Mouse (Mus musculus) ES-Bruce4 (cell line): Measurements from ENCODE around the gene Nkrf. TPM values are rescaled to one million over a fixed set of nuclear protein-coding genes. Genes with fewer than 3 reads are reported as not detected.
A peak's percentile ranks its signal among the peaks of the same experiment; 100 is the strongest.

Experiments used
- H3K27ac ChIP-seq: 2 replicates; pipeline ENCODE4 v1.5.1; 2012; ENCODE audit warnings: low read length, inconsistent platforms; ENCODE audit not compliant: insufficient read depth
- H3K27me3 ChIP-seq: 2 replicates; pipeline ENCODE4 v1.6.1; 2012; ENCODE audit warnings: mild to moderate bottlenecking, low read length, inconsistent platforms; ENCODE audit not compliant: control insufficient read depth, poor library complexity, insufficient read depth, severe bottlenecking
- H3K36me3 ChIP-seq: 2 replicates; pipeline ENCODE4 v1.6.1; 2012; ENCODE audit warnings: inconsistent platforms, mild to moderate bottlenecking, low read length, moderate library complexity; ENCODE audit not compliant: control insufficient read depth, poor library complexity, insufficient read depth, severe bottlenecking
- H3K4me1 ChIP-seq: one replicate; pipeline ENCODE4 v1.8.1; 2011; ENCODE audit warnings: low read length; ENCODE audit not compliant: control insufficient read depth, insufficient read depth
- H3K4me3 ChIP-seq: 2 replicates; pipeline ENCODE4 v1.5.1; 2011; ENCODE audit warnings: low read depth, mild to moderate bottlenecking, low read length
- H3K9ac ChIP-seq: 2 replicates; pipeline ENCODE4 v1.6.1; 2012; ENCODE audit warnings: low read depth, mild to moderate bottlenecking, inconsistent platforms; ENCODE audit not compliant: poor library complexity, severe bottlenecking
- H3K9me3 ChIP-seq: replicated peaks from 2 replicates; pipeline ENCODE4 v1.6.1; 2012; ENCODE audit warnings: mild to moderate bottlenecking, low read length, inconsistent platforms; ENCODE audit not compliant: control insufficient read depth, poor library complexity, insufficient read depth, severe bottlenecking
- CTCF ChIP-seq: IDR thresholded peaks from one replicate; pipeline ENCODE4 v1.8.1; 2011; ENCODE audit warnings: low read depth, low read length
- EP300 ChIP-seq: IDR thresholded peaks from 2 replicates; pipeline ENCODE4 v1.6.1; 2011; ENCODE audit warnings: low read depth, low read length; ENCODE audit not compliant: insufficient read depth
- POLR2A ChIP-seq: IDR thresholded peaks from one replicate; pipeline ENCODE4 v1.8.1; 2011; ENCODE audit warnings: low read length; ENCODE audit not compliant: insufficient read depth
- polyA plus RNA-seq: library from polyadenylated mRNA; stranded (reverse); fragments of >200 nt; gene quantifications from 2 replicates; pipeline ENCODE4 v1.2.4, GENCODE M21; 2011; ENCODE audit warnings: low read depth; ENCODE audit not compliant: missing spikeins, insufficient read depth, insufficient read length

The Nkrf gene
- polyA plus RNA-seq: 15.2 and 17.7 TPM in 2 replicates

DNA sequence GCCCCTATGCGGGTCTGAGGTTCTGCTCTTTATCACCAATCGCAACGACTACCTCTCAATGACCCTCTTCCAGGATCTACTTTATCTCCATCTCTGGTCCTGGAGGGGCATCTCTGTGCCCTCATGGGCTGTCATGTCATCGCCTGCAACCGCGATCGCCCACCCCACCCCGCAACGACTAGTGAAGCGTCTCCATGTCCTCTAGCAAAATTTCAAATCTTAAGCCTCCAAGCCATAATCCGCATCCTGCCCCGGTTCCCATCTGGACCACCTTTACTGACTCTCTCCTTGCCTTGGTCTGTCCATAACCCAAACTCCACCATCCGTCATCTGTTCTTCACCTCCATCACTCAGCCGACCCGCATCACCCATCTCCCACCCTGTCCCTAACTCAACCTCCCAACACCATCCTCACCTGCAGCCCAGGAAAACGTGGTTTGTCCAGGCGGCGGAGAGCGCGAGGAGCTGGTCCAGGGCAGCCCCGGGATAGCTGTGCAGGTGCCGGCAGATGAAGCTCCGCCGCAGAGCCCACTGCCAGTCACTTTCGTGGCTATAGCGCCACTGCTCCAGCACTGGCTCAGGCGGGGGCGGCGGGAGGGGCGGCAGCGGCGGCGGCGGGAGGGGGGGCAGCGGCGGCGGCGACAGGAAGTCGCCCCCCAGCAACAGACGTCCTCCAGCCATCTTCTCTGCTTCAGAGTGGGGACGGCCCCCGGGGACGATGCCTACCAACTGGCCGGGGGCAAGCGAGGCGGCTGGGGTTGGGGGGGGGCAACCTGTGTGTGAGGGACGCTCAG is at the start of gene Nkrf:
Gene Nkrf (minus strand): TSS at position 579 of the 794 bp plus-strand sequence.
- H3K27me3 ChIP-seq: no peaks in the 10 kb centered on the region
- H3K9me3 ChIP-seq: no peaks in the 10 kb centered on the region
- peak within 1 kb of the TSS; percentile 96 for H3K4me3 ChIP-seq
- no peak for TF ChIP-seq POLR2A
- no peak for TF ChIP-seq EP300
- TF ChIP-seq CTCF: no peak
- peak within 1 kb of the TSS; percentile 48; the same call in 1 of the 2 replicates for H3K27ac ChIP-seq
- H3K9ac ChIP-seq: peak within 1 kb of the TSS; percentile 100
- H3K36me3 ChIP-seq: no peaks in the 10 kb centered on the region
- no peaks in the 10 kb centered on the region for H3K4me1 ChIP-seq

DNA sequence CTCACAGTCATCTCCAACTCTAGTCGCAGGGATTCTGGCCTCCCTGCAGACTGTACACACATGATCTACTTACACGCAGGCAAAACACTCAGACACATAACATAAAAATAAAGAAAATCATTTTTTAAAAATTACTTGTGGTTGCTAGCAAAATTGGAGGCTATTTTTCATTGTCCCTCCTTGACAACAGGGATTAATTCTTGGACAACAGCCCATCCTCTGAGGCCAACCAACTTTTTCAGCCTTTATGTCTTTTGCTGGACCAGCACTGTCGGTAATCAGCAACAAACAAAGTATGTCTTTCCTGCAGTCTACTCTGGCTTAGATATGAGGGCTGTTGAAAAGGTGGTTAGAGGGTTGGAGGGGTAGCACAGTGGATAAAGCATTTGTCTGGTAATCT is 38.4 kb upstream of the Nkrf start:
- Histone ChIP-seq H3K27ac (no peak overlapping the region), H3K4me3 (no peak overlapping the region), H3K36me3 (no peaks in the 10 kb centered on the region), H3K9ac (no peak overlapping the region), H3K27me3 (no peaks in the 10 kb centered on the region), H3K4me1 (no peaks in the 10 kb centered on the region), H3K9me3 (no peaks in the 10 kb centered on the region)
- TF ChIP-seq EP300 (no peak), CTCF (no peak), POLR2A (no peak)

DNA sequence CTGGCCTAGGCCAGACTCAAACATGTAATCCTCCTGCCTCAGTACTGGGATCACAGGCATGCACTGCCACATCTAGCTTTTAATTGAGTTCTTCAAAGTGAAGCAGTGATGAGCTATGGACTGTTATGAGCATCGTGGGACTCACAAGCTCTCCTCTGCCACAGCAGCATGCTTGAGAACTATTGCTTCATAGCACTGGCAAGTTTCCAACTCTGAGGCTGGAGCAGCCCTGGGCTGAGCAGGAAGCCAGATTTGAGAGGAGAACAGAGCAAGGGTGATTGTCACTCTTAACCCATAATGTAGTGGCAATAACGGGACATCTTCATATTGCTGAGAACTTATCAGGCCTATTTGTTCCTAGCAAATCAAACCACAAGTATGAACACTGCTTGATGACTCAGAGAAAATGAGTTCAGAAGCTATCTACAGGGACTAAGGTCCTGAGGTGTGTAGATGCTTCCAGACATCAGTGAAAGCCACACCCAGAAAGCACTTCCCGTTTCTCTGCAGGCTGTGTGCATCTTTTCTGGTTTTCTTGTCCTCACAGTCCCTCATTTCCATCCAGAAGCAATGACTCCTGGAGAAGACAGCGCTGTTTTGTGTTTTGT is 37.2 kb upstream of the Nkrf start:
- no peak overlapping the region for H3K27ac ChIP-seq
- H3K9ac ChIP-seq: no peak overlapping the region
- H3K9me3 ChIP-seq: no peaks in the 10 kb centered on the region
- H3K27me3 ChIP-seq: no peaks in the 10 kb centered on the region
- TF ChIP-seq CTCF (no peak), POLR2A (no peak), EP300 (no peak)
- H3K4me1 ChIP-seq: no peaks in the 10 kb centered on the region
- H3K36me3 ChIP-seq: no peaks in the 10 kb centered on the region
- no peak overlapping the region for H3K4me3 ChIP-seq

DNA sequence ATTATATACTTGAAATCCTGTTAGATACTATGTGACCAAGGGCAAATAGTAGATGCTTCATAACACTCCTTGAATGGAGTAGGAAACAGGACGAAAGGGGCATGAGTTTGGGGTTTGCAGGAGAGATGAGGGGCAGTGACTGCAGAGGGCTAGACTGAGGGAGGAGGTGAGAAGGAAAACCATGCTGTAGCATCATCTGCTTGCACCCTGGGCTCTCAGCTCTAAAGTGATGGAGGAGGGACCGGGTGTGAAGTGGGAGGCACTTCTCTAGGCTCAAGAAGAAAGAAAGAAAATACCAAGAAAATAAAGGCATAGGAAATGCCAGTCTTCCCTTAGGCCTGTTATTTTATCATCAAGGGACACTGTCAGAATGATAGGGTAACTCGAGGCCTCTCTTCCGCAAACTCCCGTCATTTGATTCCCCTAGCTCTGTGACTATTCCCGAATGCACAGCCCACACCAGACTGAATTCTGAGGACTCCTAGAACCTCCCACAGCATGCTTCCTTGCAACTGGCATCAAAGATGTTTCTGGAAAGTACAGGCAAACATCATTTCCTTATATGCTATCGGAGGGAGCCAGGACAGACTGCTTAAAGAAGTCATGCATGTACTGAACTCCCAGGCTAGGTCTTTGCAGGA is 32.7 kb upstream of the Nkrf start:
- no peaks in the 10 kb centered on the region for H3K4me1 ChIP-seq
- no peak overlapping the region for H3K9ac ChIP-seq
- no peak overlapping the region for H3K27ac ChIP-seq
- no peak overlapping the region for H3K4me3 ChIP-seq
- H3K36me3 ChIP-seq: no peaks in the 10 kb centered on the region
- no peaks in the 10 kb centered on the region for H3K27me3 ChIP-seq
- no peaks in the 10 kb centered on the region for H3K9me3 ChIP-seq
- TF ChIP-seq CTCF: no peak
- TF ChIP-seq EP300: no peak
- no peak for TF ChIP-seq POLR2A

DNA sequence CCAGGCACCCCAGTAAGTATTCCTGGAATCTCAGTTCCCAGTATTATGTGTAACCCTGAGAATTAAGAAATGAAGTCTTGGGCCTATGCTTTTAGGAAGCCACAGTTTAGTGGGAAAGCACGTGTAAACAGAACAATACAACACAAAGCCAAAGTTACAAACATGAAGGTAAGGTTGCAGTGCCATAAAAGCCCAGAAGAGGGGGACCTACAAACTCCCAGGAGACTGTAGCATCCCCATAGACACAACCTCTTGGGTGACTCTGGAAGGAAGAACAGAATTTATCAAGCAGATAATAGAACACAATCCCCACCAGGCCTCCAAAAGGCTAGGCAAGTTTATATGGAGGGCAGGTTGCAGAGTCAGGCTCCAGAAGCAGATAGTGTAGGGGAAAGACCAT is 27.9 kb upstream of the Nkrf start:
- H3K9ac ChIP-seq: no peak overlapping the region
- no peaks in the 10 kb centered on the region for H3K36me3 ChIP-seq
- TF ChIP-seq POLR2A (no peak), CTCF (no peak), EP300 (no peak)
- H3K4me3 ChIP-seq: no peak overlapping the region
- no peaks in the 10 kb centered on the region for H3K27me3 ChIP-seq
- H3K4me1 ChIP-seq: peaks cover 3% of the 10 kb centered on the region
- no peak overlapping the region for H3K27ac ChIP-seq
- H3K9me3 ChIP-seq: no peaks in the 10 kb centered on the region

DNA sequence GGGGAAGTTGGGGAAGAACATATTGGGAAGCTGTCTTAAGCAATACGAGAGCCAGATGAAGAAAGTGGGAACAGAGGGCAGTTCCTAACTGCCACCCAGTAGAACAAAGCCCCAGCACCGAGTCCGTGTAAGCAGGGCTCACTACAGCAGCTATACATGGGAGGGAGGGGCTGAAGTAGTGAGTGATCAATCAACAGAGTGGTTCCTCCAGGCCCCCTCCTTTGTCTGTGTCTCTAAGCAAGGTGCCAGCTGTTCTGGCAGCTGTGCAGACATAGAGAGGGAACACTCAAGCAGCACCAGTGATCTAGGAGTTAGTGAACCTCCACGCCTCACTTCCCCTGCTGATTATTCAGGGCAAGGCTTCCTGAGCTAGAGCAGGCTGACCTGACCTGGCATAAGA is 27.0 kb upstream of the Nkrf start:
- Histone ChIP-seq H3K36me3 (no peaks in the 10 kb centered on the region), H3K4me3 (no peak overlapping the region), H3K9ac (no peak overlapping the region), H3K27ac (no peak overlapping the region), H3K27me3 (no peaks in the 10 kb centered on the region), H3K4me1 (peaks cover 3% of the 10 kb centered on the region), H3K9me3 (no peaks in the 10 kb centered on the region)
- TF ChIP-seq EP300: no peak
- TF ChIP-seq POLR2A: no peak
- no peak for TF ChIP-seq CTCF
